Mouse (Mus musculus) lung, postnatal 4 days (tissue): ENCODE measurements around the gene Vmn1r135.
"Not testable (repeated sequence)": the region's sequence is repeated elsewhere in the genome, so short reads cannot be mapped to it uniquely, and the experiment has no call there.

Experiments
- DNase-seq, 2 experiments: peaks; one replicate each; pipeline ENCODE4 v3.0.0; 2021

The Vmn1r135 gene

GRCm38 (mm10) chr7:21832051-21832450 is at the start of gene Vmn1r135:
Gene Vmn1r135, plus strand, starts transcription at chr7:21832351.
- not testable (repeated sequence) for DNase-seq

- DNase-seq: not testable (repeated sequence)
These were observed 35.5 kb upstream of the Vmn1r135 start, which contains the start of gene Gm4177 for GRCm38 (mm10) chr7:21796628-21797027. Gene Gm4177, minus strand, starts transcription at chr7:21796728.

DNA sequence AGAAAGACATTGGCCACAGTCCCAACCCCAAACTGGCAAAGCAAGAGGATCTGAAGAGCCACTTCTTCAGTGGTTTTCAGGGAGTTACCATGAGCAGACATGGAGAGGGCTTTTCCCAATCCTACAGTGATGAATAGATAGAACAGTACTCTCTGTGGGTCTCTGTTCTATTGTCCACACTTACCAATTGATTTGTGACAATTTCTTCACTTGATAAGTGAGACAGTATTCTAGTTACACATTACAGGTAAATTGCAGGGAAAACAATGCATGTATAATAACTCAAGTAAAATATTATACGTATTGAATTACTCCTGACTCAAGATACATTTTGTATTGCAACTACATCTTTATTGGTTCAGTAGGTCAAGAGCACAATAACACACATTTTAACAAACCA is 12.0 kb downstream of the Vmn1r135 start, which contains the start of gene Gm5725:
Gene Gm5725, minus strand, starts transcription at position 101 of the 400 bp plus-strand sequence.
- DNase-seq: not testable (repeated sequence)
